Mouse (Mus musculus): ENCODE measurements around the gene C1ql4. TPM values are rescaled to one million over a fixed set of nuclear protein-coding genes. Genes with fewer than 3 reads are reported as not detected.
"Not testable (repeated sequence)": the region's sequence is repeated elsewhere in the genome, so short reads cannot be mapped to it uniquely, and the experiment has no call there.

The C1ql4 gene
- polyA plus RNA-seq, 1 experiment from 2014 or later: 0.27 TPM

- no peak overlapping the region for H3K27ac ChIP-seq (ENCODE audit: low read depth, low read length)
- WGBS (ENCODE audit: insufficient replicate concordance): 25% methylated on average over 13 of the region's 13 CpGs
- no peaks in the 10 kb centered on the region for H3K36me3 ChIP-seq (ENCODE audit: control insufficient read depth, insufficient read depth, low read length)
- no peak overlapping the region for H3K4me3 ChIP-seq (ENCODE audit: low read depth, low read length)
- peaks cover 25% of the 10 kb centered on the region for H3K27me3 ChIP-seq (ENCODE audit: control insufficient read depth, insufficient read depth, low read length)
- no peak overlapping the region for H3K9ac ChIP-seq (ENCODE audit: low read depth, low read length)
- H3K9me3 ChIP-seq (replicated peaks; ENCODE audit: control insufficient read depth, low read length): no peaks in the 10 kb centered on the region
- H3K4me2 ChIP-seq: no peak overlapping the region
- H3K4me1 ChIP-seq (ENCODE audit: control insufficient read depth, insufficient read depth, low read length): peaks cover 8% of the 10 kb centered on the region; the same call in 1 of the 2 replicates
- ATAC-seq (replicated peaks; ENCODE audit: insufficient number of reproducible peaks, low FRiP score, low TSS enrichment): no peak
Measured at GRCm38 (mm10) chr15:99049473-99050253, 38.0 kb downstream of the C1ql4 start.

DNA sequence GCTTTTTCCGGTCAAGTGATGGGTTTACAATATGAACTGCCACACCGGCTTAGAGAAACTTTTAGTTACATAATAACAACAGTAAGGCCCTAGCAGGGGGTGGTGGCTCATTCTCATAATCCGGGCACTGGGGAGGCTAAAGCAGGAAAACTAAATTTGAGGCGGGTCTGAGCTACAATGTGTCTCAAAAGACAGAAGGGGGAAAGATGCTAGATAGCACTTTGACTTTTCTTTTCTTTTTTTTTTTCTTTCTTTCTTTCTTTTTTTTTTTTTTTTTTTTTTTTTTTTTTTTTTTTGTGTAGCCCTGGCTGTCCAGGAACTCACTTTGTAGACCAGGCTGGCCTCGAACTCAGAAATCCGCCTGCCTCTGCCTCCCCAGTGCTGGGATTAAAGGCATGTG lies 41.9 kb downstream of the C1ql4 start:
- not testable (repeated sequence) for H3K9me3 ChIP-seq (replicated peaks; ENCODE audit: control insufficient read depth, low read length); H3K4me1 ChIP-seq (ENCODE audit: control insufficient read depth, insufficient read depth, low read length); H3K4me3 ChIP-seq (ENCODE audit: low read depth, low read length); ATAC-seq (replicated peaks; ENCODE audit: insufficient number of reproducible peaks, low FRiP score, low TSS enrichment); H3K4me2 ChIP-seq; H3K27me3 ChIP-seq (ENCODE audit: control insufficient read depth, insufficient read depth, low read length); H3K36me3 ChIP-seq (ENCODE audit: control insufficient read depth, insufficient read depth, low read length); H3K27ac ChIP-seq (ENCODE audit: low read depth, low read length); H3K9ac ChIP-seq (ENCODE audit: low read depth, low read length)
- 85% methylated on average over 6 of the region's 6 CpGs for WGBS (ENCODE audit: insufficient replicate concordance)

DNA sequence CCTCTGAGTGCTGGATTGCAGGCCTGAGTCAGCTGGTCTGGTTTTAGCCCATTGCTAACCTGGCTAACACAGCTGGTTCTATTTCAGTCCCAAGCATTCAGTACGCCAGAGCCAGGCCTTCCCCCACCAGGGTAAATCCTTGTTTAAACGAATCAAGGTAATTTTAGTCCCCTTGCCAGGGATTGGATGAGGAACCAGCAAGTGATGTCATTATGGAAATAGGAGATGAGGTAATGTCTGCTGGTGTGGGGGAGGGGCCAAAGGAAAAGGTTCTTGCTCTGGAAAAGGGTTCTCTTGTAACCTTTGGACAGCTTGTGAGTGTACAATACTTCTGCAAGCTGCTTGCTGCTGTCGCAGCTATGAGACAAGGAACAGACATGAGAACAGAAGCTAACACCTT lies 42.8 kb downstream of the C1ql4 start:
- 43% methylated on average over 3 of the region's 3 CpGs for WGBS (ENCODE audit: insufficient replicate concordance)
- H3K36me3 ChIP-seq (ENCODE audit: control insufficient read depth, insufficient read depth, low read length): no peaks in the 10 kb centered on the region
- ATAC-seq (replicated peaks; ENCODE audit: insufficient number of reproducible peaks, low FRiP score, low TSS enrichment): no peak
- H3K9ac ChIP-seq (ENCODE audit: low read depth, low read length): no peak overlapping the region
- H3K27ac ChIP-seq (ENCODE audit: low read depth, low read length): no peak overlapping the region
- H3K4me3 ChIP-seq (ENCODE audit: low read depth, low read length): no peak overlapping the region
- H3K27me3 ChIP-seq (ENCODE audit: control insufficient read depth, insufficient read depth, low read length): no peaks in the 10 kb centered on the region; the same call in 1 of the 2 replicates
- no peak overlapping the region for H3K4me2 ChIP-seq
- no peaks in the 10 kb centered on the region for H3K9me3 ChIP-seq (replicated peaks; ENCODE audit: control insufficient read depth, low read length)
- H3K4me1 ChIP-seq (ENCODE audit: control insufficient read depth, insufficient read depth, low read length): 0 out of 2 replicates have a peak, but pooled peaks cover 3% of the 10 kb centered on the region

DNA sequence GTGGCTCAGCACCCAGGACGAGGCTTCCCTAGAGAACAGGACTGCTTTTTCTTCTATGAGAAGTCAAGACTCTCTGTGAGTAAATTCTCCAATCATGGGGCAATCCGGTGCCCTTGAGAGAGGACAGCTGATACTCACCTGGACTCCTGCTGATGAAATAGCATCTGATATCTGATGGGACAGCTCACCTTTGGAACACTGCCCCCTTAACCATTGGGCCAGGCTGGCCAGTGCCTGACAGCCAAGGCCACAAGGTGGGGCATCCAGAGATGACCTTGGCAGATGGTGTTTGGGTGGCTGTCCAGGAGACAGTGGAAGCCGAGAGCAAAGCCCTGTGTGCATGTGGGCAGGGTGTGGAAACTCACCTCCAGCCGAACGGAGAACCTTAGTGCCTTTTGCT lies 45.3 kb downstream of the C1ql4 start:
- no peak overlapping the region for H3K4me2 ChIP-seq
- no peaks in the 10 kb centered on the region for H3K9me3 ChIP-seq (replicated peaks; ENCODE audit: control insufficient read depth, low read length)
- H3K27me3 ChIP-seq (ENCODE audit: control insufficient read depth, insufficient read depth, low read length): no peaks in the 10 kb centered on the region; the same call in 1 of the 2 replicates
- H3K36me3 ChIP-seq (ENCODE audit: control insufficient read depth, insufficient read depth, low read length): 0 out of 2 replicates have a peak, but pooled peaks cover 3% of the 10 kb centered on the region
- no peak overlapping the region for H3K4me3 ChIP-seq (ENCODE audit: low read depth, low read length)
- WGBS (ENCODE audit: insufficient replicate concordance): 75% methylated on average over 5 of the region's 5 CpGs
- ATAC-seq (replicated peaks; ENCODE audit: insufficient number of reproducible peaks, low FRiP score, low TSS enrichment): no peak
- H3K9ac ChIP-seq (ENCODE audit: low read depth, low read length): no peak overlapping the region
- no peak overlapping the region for H3K27ac ChIP-seq (ENCODE audit: low read depth, low read length)
- 0 out of 2 replicates have a peak, but pooled peaks cover 3% of the 10 kb centered on the region for H3K4me1 ChIP-seq (ENCODE audit: control insufficient read depth, insufficient read depth, low read length)

- no peaks in the 10 kb centered on the region for H3K9me3 ChIP-seq (replicated peaks; ENCODE audit: control insufficient read depth, low read length)
- 0 out of 2 replicates have a peak, but pooled peaks cover 3% of the 10 kb centered on the region for H3K4me1 ChIP-seq (ENCODE audit: control insufficient read depth, insufficient read depth, low read length)
- H3K4me2 ChIP-seq: no peak overlapping the region
- no peak overlapping the region for H3K27ac ChIP-seq (ENCODE audit: low read depth, low read length)
- ATAC-seq (replicated peaks; ENCODE audit: insufficient number of reproducible peaks, low FRiP score, low TSS enrichment): no peak
- no peaks in the 10 kb centered on the region for H3K27me3 ChIP-seq (ENCODE audit: control insufficient read depth, insufficient read depth, low read length)
- 61% methylated on average over 21 of the region's 21 CpGs for WGBS (ENCODE audit: insufficient replicate concordance)
- 0 out of 2 replicates have a peak, but pooled peaks cover 5% of the 10 kb centered on the region for H3K36me3 ChIP-seq (ENCODE audit: control insufficient read depth, insufficient read depth, low read length)
- no peak overlapping the region for H3K4me3 ChIP-seq (ENCODE audit: low read depth, low read length)
- no peak overlapping the region for H3K9ac ChIP-seq (ENCODE audit: low read depth, low read length)
Measured at GRCm38 (mm10) chr15:99040920-99041856, 46.4 kb downstream of the C1ql4 start.

GRCm38 (mm10) chr15:99039996-99040919 lies 47.4 kb downstream of the C1ql4 start:
- H3K9me3 ChIP-seq (replicated peaks; ENCODE audit: control insufficient read depth, low read length): no peaks in the 10 kb centered on the region
- H3K36me3 ChIP-seq (ENCODE audit: control insufficient read depth, insufficient read depth, low read length): peaks cover 11% of the 10 kb centered on the region
- 51% methylated on average over 26 of the region's 26 CpGs for WGBS (ENCODE audit: insufficient replicate concordance)

GRCm38 (mm10) chr15:99039306-99039705 lies 48.3 kb downstream of the C1ql4 start:
- H3K9me3 ChIP-seq (replicated peaks; ENCODE audit: control insufficient read depth, low read length): no peaks in the 10 kb centered on the region
- no peak overlapping the region for H3K9ac ChIP-seq (ENCODE audit: low read depth, low read length)
- ATAC-seq (replicated peaks; ENCODE audit: insufficient number of reproducible peaks, low FRiP score, low TSS enrichment): no peak
- no peaks in the 10 kb centered on the region for H3K27me3 ChIP-seq (ENCODE audit: control insufficient read depth, insufficient read depth, low read length)
- H3K36me3 ChIP-seq (ENCODE audit: control insufficient read depth, insufficient read depth, low read length): peaks cover 14% of the 10 kb centered on the region
- no peak overlapping the region for H3K4me3 ChIP-seq (ENCODE audit: low read depth, low read length)
- WGBS (ENCODE audit: insufficient replicate concordance): 72% methylated on average over 4 of the region's 4 CpGs
- H3K27ac ChIP-seq (ENCODE audit: low read depth, low read length): no peak overlapping the region
- no peak overlapping the region for H3K4me2 ChIP-seq
- 0 out of 2 replicates have a peak, but pooled peaks cover 3% of the 10 kb centered on the region for H3K4me1 ChIP-seq (ENCODE audit: control insufficient read depth, insufficient read depth, low read length)

More at GRCm38 (mm10) chr15:99039996-99040919, 47.4 kb downstream of the C1ql4 start:
- 0 out of 2 replicates have a peak, but pooled peaks cover 3% of the 10 kb centered on the region for H3K4me1 ChIP-seq (ENCODE audit: control insufficient read depth, insufficient read depth, low read length)
- no peaks in the 10 kb centered on the region for H3K27me3 ChIP-seq (ENCODE audit: control insufficient read depth, insufficient read depth, low read length)
- H3K27ac ChIP-seq (ENCODE audit: low read depth, low read length): no peak overlapping the region
- H3K9ac ChIP-seq (ENCODE audit: low read depth, low read length): no peak overlapping the region
- no peak for ATAC-seq (replicated peaks; ENCODE audit: insufficient number of reproducible peaks, low FRiP score, low TSS enrichment)
- no peak overlapping the region for H3K4me2 ChIP-seq
- no peak overlapping the region for H3K4me3 ChIP-seq (ENCODE audit: low read depth, low read length)

DNA sequence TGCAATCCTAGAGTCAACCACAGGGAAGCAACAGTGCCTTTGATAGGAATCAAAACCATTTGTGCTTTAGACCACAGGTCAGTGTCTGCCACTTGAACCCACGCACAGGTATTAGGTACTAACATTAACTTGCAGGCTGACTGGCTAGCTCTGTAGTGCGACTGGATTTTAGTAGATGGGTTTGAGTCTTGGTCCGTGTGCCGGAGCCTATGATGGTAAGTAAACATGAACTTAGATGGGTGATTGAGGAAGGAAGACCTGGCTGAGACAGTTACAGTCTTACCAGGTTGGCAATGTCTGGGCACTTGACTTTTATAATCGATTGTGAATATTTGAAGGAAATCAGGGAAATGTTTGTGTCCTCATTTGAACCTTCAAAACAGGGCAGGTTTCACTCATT lies 48.8 kb downstream of the C1ql4 start:
- 82% methylated on average over 5 of the region's 5 CpGs for WGBS (ENCODE audit: insufficient replicate concordance)
- peaks cover 14% of the 10 kb centered on the region for H3K36me3 ChIP-seq (ENCODE audit: control insufficient read depth, insufficient read depth, low read length)
- H3K9me3 ChIP-seq (replicated peaks; ENCODE audit: control insufficient read depth, low read length): no peaks in the 10 kb centered on the region
- H3K4me1 ChIP-seq (ENCODE audit: control insufficient read depth, insufficient read depth, low read length): peaks cover 4% of the 10 kb centered on the region; the same call in 1 of the 2 replicates
- ATAC-seq (replicated peaks; ENCODE audit: insufficient number of reproducible peaks, low FRiP score, low TSS enrichment): no peak
- no peak overlapping the region for H3K4me3 ChIP-seq (ENCODE audit: low read depth, low read length)
- H3K27ac ChIP-seq (ENCODE audit: low read depth, low read length): no peak overlapping the region
- H3K4me2 ChIP-seq: no peak overlapping the region
- no peaks in the 10 kb centered on the region for H3K27me3 ChIP-seq (ENCODE audit: control insufficient read depth, insufficient read depth, low read length)
- no peak overlapping the region for H3K9ac ChIP-seq (ENCODE audit: low read depth, low read length)

Measured in heart, embryonic 11.5 days (tissue).